8 mouse cellular contexts compared by ENCODE assay signal in the genomic region with DNA sequence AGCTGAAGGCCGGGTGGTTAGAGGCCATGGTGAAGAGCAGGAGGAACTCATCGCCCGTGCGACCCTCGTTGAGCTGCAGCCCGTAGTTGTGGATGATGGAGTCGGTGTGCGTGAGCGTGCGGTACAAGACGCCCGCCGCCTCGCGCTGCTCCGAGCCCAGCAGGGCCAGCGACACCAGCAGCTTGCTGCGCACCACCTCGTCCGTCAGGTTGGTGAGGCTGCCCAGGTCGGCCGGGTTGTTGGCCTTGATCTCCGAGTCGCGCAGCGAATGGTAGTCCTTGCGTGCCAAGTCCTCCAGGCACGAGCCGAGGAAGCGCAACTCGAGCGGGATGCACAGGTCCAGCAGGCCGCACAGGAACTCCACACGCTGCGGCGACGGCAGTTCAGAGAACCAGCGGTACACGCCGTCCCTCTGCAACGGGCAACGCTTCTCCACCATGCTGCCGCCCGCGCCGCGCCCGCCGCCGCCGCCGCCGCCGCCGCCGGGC. TPM values are rescaled to one million over a fixed set of nuclear protein-coding genes. Genes with fewer than 3 reads are reported as not detected.
DNase-seq lines count a peak whose midpoint lies in the region; ATAC-seq and TF ChIP-seq lines count a peak whose summit lies in the region.

No protein-coding gene starts in this region.

- H3K4me2 ChIP-seq in heart, embryonic 14.5 days (ENCODE audit: low read length), result peak overlapping the region; percentile 99
- H3K4me2 ChIP-seq in midbrain, postnatal 0 days (ENCODE audit: low read depth, low read length, poor library complexity, severe bottlenecking), result peak overlapping the region; percentile 99

- H3K27me3 ChIP-seq in heart, embryonic 14.5 days (ENCODE audit: control insufficient read depth, insufficient read depth, low read length), result no peaks in the 10 kb centered on the region
- no peaks in the 10 kb centered on the region for H3K27me3 ChIP-seq in midbrain, postnatal 0 days (ENCODE audit: insufficient read depth, low read length)

- no peak for DNase-seq in frontal cortex, adult 2 months (ENCODE audit: extremely low spot score in 1 of 2, low spot score in 1 of 2)
- peak; percentile 67 for DNase-seq in ZHBTc4 (ENCODE audit: low read depth, low spot score)
- peak; percentile 59 for DNase-seq in embryo, embryonic 9.5 days (ENCODE audit: extremely low spot score)
- DNase-seq in left cerebral cortex, postnatal 4 days, result peak; percentile 60
- DNase-seq in midbrain, postnatal 0 days (ENCODE audit: low spot score), result peak; percentile 58
- no peak for DNase-seq in thymus, postnatal 14 days

- H3K27ac ChIP-seq in heart, embryonic 14.5 days (replicated peaks in 1 of 2; ENCODE audit: control insufficient read depth in 1 of 2, insufficient read depth in 1 of 2, low read depth in 2 of 2, low read length in 2 of 2), result peak overlapping the region; percentile 37 to 57; a peak in 3 of 4 replicates
- peak overlapping the region; percentile 99 for H3K27ac ChIP-seq in midbrain, postnatal 0 days (ENCODE audit: low read depth, low read length)

- H3K9ac ChIP-seq in heart, embryonic 14.5 days (ENCODE audit: low read length), result peak overlapping the region; percentile 82
- peak overlapping the region; percentile 86 for H3K9ac ChIP-seq in midbrain, postnatal 0 days (replicated peaks; ENCODE audit: low read length, poor library complexity, severe bottlenecking)

- no peak for TF ChIP-seq CTCF in midbrain, postnatal 0 days (IDR thresholded peaks at IDR 0.05)

- no peaks in the 10 kb centered on the region for H3K9me3 ChIP-seq in heart, embryonic 14.5 days (ENCODE audit: control insufficient read depth, low read length)
- no peaks in the 10 kb centered on the region for H3K9me3 ChIP-seq in midbrain, postnatal 0 days (ENCODE audit: low read length)

- H3K4me1 ChIP-seq in heart, embryonic 14.5 days (ENCODE audit: control insufficient read depth in 2 of 2, insufficient read depth in 2 of 2, low read length in 2 of 2), result peaks cover 27 to 48% of the 10 kb centered on the region in 2 experiments
- H3K4me1 ChIP-seq in midbrain, postnatal 0 days (ENCODE audit: insufficient read depth, low read length), result peaks cover 42% of the 10 kb centered on the region

- under 1% methylated on average over 55 of the region's 56 CpGs for WGBS in heart, embryonic 14.5 days
- 1% methylated on average over 45 of the region's 56 CpGs for WGBS in midbrain, postnatal 0 days

- peak overlapping the region; percentile 74 to 89 for H3K4me3 ChIP-seq in heart, embryonic 14.5 days (ENCODE audit: control insufficient read depth in 1 of 2, insufficient read depth in 1 of 2, low read depth in 1 of 2, low read length in 2 of 2)
- peak overlapping the region; percentile 81 for H3K4me3 ChIP-seq in midbrain, postnatal 0 days (ENCODE audit: low read depth, low read length)

- 0 out of 2 replicates have a peak, but pooled peaks have one; percentile 0 for ATAC-seq in frontal cortex, adult (ENCODE audit: low TSS enrichment)
- no peak for ATAC-seq in heart, embryonic 14.5 days (ENCODE audit: insufficient number of reproducible peaks, insufficient read depth, low FRiP score, low read depth)
- ATAC-seq in midbrain, postnatal 0 days (ENCODE audit: low FRiP score), result no peak

- intact Hi-C loops in left cerebral cortex, postnatal 4 days (cut with DNase I), result no loop called here

- H3K36me3 ChIP-seq in heart, embryonic 14.5 days (ENCODE audit: control insufficient read depth, insufficient read depth, low read length), result peaks cover 20% of the 10 kb centered on the region; the same call in 1 of the 2 replicates
- H3K36me3 ChIP-seq in midbrain, postnatal 0 days (ENCODE audit: insufficient read depth, low read length), result no peaks in the 10 kb centered on the region

RNA-seq across cellular contexts. Expression of a gene that starts 0.8 kb away (rescaled TPM):
- polyA plus RNA-seq in frontal cortex, adult 2 months (2012; rRNA removed), result 51.8 and 59.3 TPM in 2 replicates
- 12.9 and 13.9 TPM in 2 replicates for polyA plus RNA-seq in heart, embryonic 14.5 days (2014; fragmentation: Nextera tagmentation; extraction: Ambion mirVana)
- total RNA-seq in left cerebral cortex, postnatal 4 days (2021), result 100 to 1,000 TPM; 138 to 140 TPM
- 66.5 and 68.5 TPM in 2 replicates for total RNA-seq in midbrain, postnatal 0 days (2014; rRNA removed)
- polyA plus RNA-seq in midbrain, postnatal 0 days (2015; fragmentation: Nextera tagmentation; extraction: Ambion mirVana), result 11.5 and 16.9 TPM in 2 replicates

Comparison
In these comparisons a context has a peak if more than half of its experiments do, and no peak if none do; other contexts are left out.
1. DNase-seq: peak in ZHBTc4 (single experiment), embryo, embryonic 9.5 days (single experiment), left cerebral cortex, postnatal 4 days (single experiment) and midbrain, postnatal 0 days (single experiment); none in frontal cortex, adult 2 months (0 of 2) and thymus, postnatal 14 days (single experiment).